Mouse (Mus musculus) lung, embryonic 16.5 days (tissue): ENCODE results near the gene Itpk1. TPM values are rescaled to one million over a fixed set of nuclear protein-coding genes. Genes with fewer than 3 reads are reported as not detected.

Experiments used
- ATAC-seq: fragments of 200-750 bp; cut with Nextera tagmentation; 2 replicates; pipeline ENCODE4 v1.8.0; 2017; ENCODE audit warnings: low read depth, mild to moderate bottlenecking, moderate library complexity
- H3K27ac ChIP-seq: fragments of 300-500 bp; sonication (generic); 2 replicates; pipeline ENCODE4 v1.5.1; 2014; ENCODE audit warnings: mild to moderate bottlenecking, control low read depth, low read length
- H3K27me3 ChIP-seq: fragments of 300-500 bp; sonication (generic); 2 replicates; pipeline ENCODE4 v1.6.1; 2014; ENCODE audit warnings: low read depth, low read length, mixed read lengths; ENCODE audit not compliant: control insufficient read depth, insufficient read depth
- H3K36me3 ChIP-seq: fragments of 300-500 bp; sonication (generic); 2 replicates; pipeline ENCODE4 v1.6.1; 2014; ENCODE audit warnings: low read length; ENCODE audit not compliant: control insufficient read depth, insufficient read depth
- H3K4me1 ChIP-seq: fragments of 300-500 bp; sonication (generic); replicated peaks from 2 replicates; pipeline ENCODE4 v1.6.1; 2014; ENCODE audit warnings: low read length, mixed read lengths; ENCODE audit not compliant: control insufficient read depth, insufficient read depth
- H3K4me2 ChIP-seq: fragments of 300-500 bp; sonication (generic); 2 replicates; pipeline ENCODE4 v1.6.1; 2014; ENCODE audit warnings: low read depth, low read length, control low read depth
- H3K4me3 ChIP-seq: fragments of 300-500 bp; sonication (generic); 2 replicates; pipeline ENCODE4 v1.5.1; 2014; ENCODE audit warnings: mild to moderate bottlenecking, low read length, control low read depth
- H3K9ac ChIP-seq: fragments of 300-500 bp; sonication (generic); 2 replicates; pipeline ENCODE4 v1.6.1; 2014; ENCODE audit warnings: low read length, control low read depth
- H3K9me3 ChIP-seq: fragments of 300-500 bp; sonication (generic); 2 replicates; pipeline ENCODE4 v1.6.1; 2016; ENCODE audit warnings: low read length; ENCODE audit not compliant: control insufficient read depth
- WGBS: fragments of 180-500 bp; shearing (Covaris S2); extraction: QIAGEN DNeasy Blood & Tissue Kit; methylation state at CpG from one replicate; pipeline ENCODE4 v1.1.7; 2014; 5-methylcytosine and 5-hydroxymethylcytosine counted together
- polyA plus RNA-seq: library from polyadenylated mRNA; unstranded; fragments of >200 nt; fragmentation: Nextera tagmentation; extraction: Ambion mirVana; gene quantifications from 2 replicates; pipeline ENCODE4 v1.2.1, GENCODE M21; 2015

Itpk1 gene
- polyA plus RNA-seq, 1 experiment from 2014 or later: 10.6 TPM

- Histone ChIP-seq H3K36me3 (no peaks in the 10 kb centered on the region), H3K9ac (no peak overlapping the region), H3K27ac (no peak overlapping the region), H3K4me1 (no peaks in the 10 kb centered on the region), H3K27me3 (no peaks in the 10 kb centered on the region), H3K4me2 (no peak overlapping the region), H3K9me3 (no peaks in the 10 kb centered on the region), H3K4me3 (no peak overlapping the region)
- no peak for ATAC-seq
- WGBS: 80% methylated on average over 17 of the region's 17 CpGs
These were observed 113.9 kb downstream of the Itpk1 start for GRCm38 (mm10) chr12:102590711-102591360.

DNA sequence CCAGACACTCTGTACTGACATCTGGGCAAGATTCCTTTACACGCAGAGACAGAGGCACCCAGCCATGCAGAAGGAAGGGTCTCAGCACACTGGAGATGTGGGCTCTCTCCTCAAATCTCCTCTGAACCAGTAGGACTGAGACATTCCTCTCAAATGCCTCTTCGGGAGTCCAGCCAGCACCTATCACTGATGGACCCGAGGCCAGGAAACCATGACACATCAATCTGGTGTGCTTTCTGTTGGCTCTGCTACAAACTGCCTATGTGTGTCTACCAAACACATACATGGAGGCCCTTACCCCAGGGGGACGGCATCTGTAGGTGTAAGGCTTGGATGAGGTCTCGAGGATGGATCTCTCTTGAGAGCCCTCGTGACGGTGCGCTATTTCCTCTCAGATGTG, 117.6 kb downstream of the Itpk1 start:
- 73% methylated on average over 8 of the region's 8 CpGs for WGBS
- Histone ChIP-seq H3K9me3 (no peaks in the 10 kb centered on the region), H3K27me3 (no peaks in the 10 kb centered on the region), H3K36me3 (no peaks in the 10 kb centered on the region), H3K4me1 (no peaks in the 10 kb centered on the region), H3K4me3 (no peak overlapping the region), H3K27ac (no peak overlapping the region), H3K4me2 (no peak overlapping the region), H3K9ac (no peak overlapping the region)
- no peak for ATAC-seq

DNA sequence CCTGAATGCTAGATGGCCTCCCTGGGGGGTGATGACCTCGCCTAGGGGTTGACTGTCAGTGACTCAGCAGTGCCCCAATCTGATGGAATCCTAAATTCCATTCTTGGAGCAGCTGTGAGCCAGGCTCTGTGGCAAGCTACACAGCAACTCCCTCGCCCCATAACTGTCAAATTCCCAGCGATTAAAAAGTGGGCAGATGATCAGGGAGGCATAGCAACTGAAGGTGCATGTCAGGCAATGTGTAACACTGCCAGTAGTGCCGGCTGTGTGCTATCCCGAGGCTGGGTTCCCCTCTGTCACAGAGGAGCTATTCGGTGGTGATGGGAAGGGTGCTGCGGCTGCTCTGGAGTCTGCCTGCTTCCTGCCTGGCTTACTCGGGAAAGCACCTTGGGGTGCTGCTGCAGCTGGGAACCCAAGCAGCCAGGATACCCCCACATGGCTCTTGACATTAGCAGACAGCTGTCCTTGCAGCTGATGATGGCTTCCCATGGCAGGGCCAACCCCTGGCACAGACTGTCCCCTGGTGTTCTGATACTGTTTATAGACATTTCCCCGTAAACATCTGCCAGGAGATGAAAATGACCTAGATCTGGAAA, 118.3 kb downstream of the Itpk1 start:
- Histone ChIP-seq H3K27ac (no peak overlapping the region), H3K9ac (no peak overlapping the region), H3K4me2 (no peak overlapping the region), H3K27me3 (no peaks in the 10 kb centered on the region), H3K4me1 (no peaks in the 10 kb centered on the region), H3K4me3 (no peak overlapping the region), H3K36me3 (no peaks in the 10 kb centered on the region), H3K9me3 (no peaks in the 10 kb centered on the region)
- 67% methylated on average over 9 of the region's 9 CpGs for WGBS
- no peak for ATAC-seq

GRCm38 (mm10) chr12:102585390-102585789, 119.3 kb downstream of the Itpk1 start:
- H3K9me3 ChIP-seq: no peaks in the 10 kb centered on the region
- H3K4me1 ChIP-seq: no peaks in the 10 kb centered on the region
- H3K27ac ChIP-seq: no peak overlapping the region
- no peak for ATAC-seq
- no peak overlapping the region for H3K9ac ChIP-seq
- WGBS: 79% methylated on average over 3 of the region's 3 CpGs
- H3K36me3 ChIP-seq: no peaks in the 10 kb centered on the region
- H3K27me3 ChIP-seq: no peaks in the 10 kb centered on the region
- H3K4me3 ChIP-seq: no peak overlapping the region
- no peak overlapping the region for H3K4me2 ChIP-seq

- Histone ChIP-seq H3K9ac (no peak overlapping the region), H3K27me3 (no peaks in the 10 kb centered on the region), H3K4me3 (no peak overlapping the region), H3K4me2 (no peak overlapping the region), H3K36me3 (no peaks in the 10 kb centered on the region), H3K4me1 (no peaks in the 10 kb centered on the region), H3K9me3 (no peaks in the 10 kb centered on the region), H3K27ac (no peak overlapping the region)
- no peak for ATAC-seq
- 67% methylated on average over 11 of the region's 11 CpGs for WGBS
These were observed 122.3 kb downstream of the Itpk1 start for GRCm38 (mm10) chr12:102582441-102582840.

- Histone ChIP-seq H3K9me3 (no peaks in the 10 kb centered on the region), H3K27ac (no peak overlapping the region), H3K4me2 (no peak overlapping the region), H3K9ac (no peak overlapping the region), H3K4me1 (no peaks in the 10 kb centered on the region), H3K4me3 (no peak overlapping the region), H3K36me3 (no peaks in the 10 kb centered on the region), H3K27me3 (no peaks in the 10 kb centered on the region)
- no peak for ATAC-seq
- 69% methylated on average over 5 of the region's 5 CpGs for WGBS
These were observed 123.0 kb downstream of the Itpk1 start for GRCm38 (mm10) chr12:102581579-102582196.

DNA sequence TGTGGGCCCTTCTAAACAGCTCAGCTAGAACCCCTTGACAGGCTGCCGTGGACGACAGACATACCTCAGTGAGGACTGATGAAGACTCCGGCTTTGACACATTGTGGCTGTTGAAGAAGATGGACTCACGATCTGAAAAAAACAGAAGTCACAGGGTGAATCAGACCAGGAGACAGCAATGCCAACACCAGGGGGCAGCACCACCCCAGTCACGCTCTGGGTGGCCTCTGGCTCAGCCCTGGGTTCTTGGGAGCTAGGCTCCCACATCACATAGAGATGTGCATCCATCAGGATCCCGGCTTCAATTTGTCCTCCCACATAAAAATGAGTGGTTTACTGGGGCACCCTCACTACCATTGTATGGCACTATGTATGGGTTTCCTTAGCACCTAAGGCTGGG, 125.7 kb downstream of the Itpk1 start:
- Histone ChIP-seq H3K4me3 (no peak overlapping the region), H3K9me3 (no peaks in the 10 kb centered on the region), H3K27me3 (no peaks in the 10 kb centered on the region), H3K4me2 (no peak overlapping the region), H3K4me1 (no peaks in the 10 kb centered on the region), H3K36me3 (no peaks in the 10 kb centered on the region), H3K9ac (no peak overlapping the region), H3K27ac (no peak overlapping the region)
- ATAC-seq: peak; percentile 55
- WGBS: 51% methylated on average over 6 of the region's 6 CpGs

- Histone ChIP-seq H3K4me2 (no peak overlapping the region), H3K9ac (no peak overlapping the region), H3K27ac (no peak overlapping the region), H3K27me3 (no peaks in the 10 kb centered on the region), H3K4me3 (no peak overlapping the region), H3K36me3 (no peaks in the 10 kb centered on the region), H3K4me1 (no peaks in the 10 kb centered on the region), H3K9me3 (no peaks in the 10 kb centered on the region)
- 62% methylated on average over 10 of the region's 10 CpGs for WGBS
- no peak for ATAC-seq
These were observed 127.9 kb downstream of the Itpk1 start for GRCm38 (mm10) chr12:102576659-102577398.
